Comparison of ENCODE assay signal across 8 mouse cellular contexts in the genomic region with DNA sequence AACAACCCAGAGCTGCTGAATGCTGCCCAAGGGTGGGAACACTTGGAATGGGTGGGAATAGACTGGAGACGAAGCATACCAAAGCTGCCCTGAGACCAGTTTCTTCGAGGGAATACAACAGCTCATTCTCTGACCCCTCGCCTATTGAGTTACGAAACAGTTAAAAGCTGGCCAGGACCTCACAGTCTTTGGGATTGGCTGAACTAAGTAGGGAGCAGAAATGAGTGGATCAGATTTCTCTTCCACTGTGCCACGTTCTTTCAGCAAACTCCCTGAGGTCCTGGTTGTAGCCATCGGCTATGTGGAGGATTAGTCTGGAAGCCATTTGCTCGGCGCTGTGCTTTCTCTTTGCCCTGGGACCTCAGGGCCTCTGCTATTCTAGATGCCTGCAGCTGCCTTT. TPM values are rescaled to one million over a fixed set of nuclear protein-coding genes. Genes with fewer than 3 reads are reported as not detected.
DNase-seq lines count a peak whose midpoint lies in the region; ATAC-seq and TF ChIP-seq lines count a peak whose summit lies in the region.

No protein-coding gene starts in this region.

- 11% methylated on average over 8 of the region's 8 CpGs for WGBS in lung, embryonic 15.5 days
- WGBS in lung, adult 2 months = 39% methylated on average over 8 of the region's 8 CpGs
- 9% methylated on average over 8 of the region's 8 CpGs for WGBS in forebrain, embryonic 13.5 days
- WGBS in midbrain, embryonic 13.5 days = 17% methylated on average over 8 of the region's 8 CpGs

- intact Hi-C loops in left cerebral cortex, postnatal 25 days (cut with DNase I) = no loop called here

- no peaks in the 10 kb centered on the region for H3K9me3 ChIP-seq in lung, embryonic 15.5 days
- H3K9me3 ChIP-seq in forebrain, embryonic 13.5 days (replicated peaks) = no peaks in the 10 kb centered on the region
- no peaks in the 10 kb centered on the region for H3K9me3 ChIP-seq in midbrain, embryonic 13.5 days

- no peak for TF ChIP-seq POLR2A in lung, adult 2 months (IDR thresholded peaks at IDR 0.05; ENCODE audit: borderline replicate concordance, extremely low read depth, low read depth, low read length)

- no peaks in the 10 kb centered on the region for H3K27me3 ChIP-seq in lung, embryonic 15.5 days
- no peaks in the 10 kb centered on the region for H3K27me3 ChIP-seq in forebrain, embryonic 13.5 days
- no peaks in the 10 kb centered on the region for H3K27me3 ChIP-seq in midbrain, embryonic 13.5 days

- DNase-seq in lung, adult 2 months = no peak
- peak; percentile 52 for DNase-seq in heart, postnatal 4 days
- DNase-seq in left cerebral cortex, postnatal 25 days (ENCODE audit: low spot score in 2 of 2) = no peak
- DNase-seq in cerebellum, postnatal 36 days = no peak
- DNase-seq in testis, postnatal 10 days (ENCODE audit: low spot score) = no peak

- peak overlapping the region; percentile 9; the same call in 1 of the 2 replicates for H3K4me3 ChIP-seq in lung, embryonic 15.5 days
- H3K4me3 ChIP-seq in lung, adult 2 months (replicated peaks; ENCODE audit: extremely low read depth, low read depth, low read length) = no peak overlapping the region
- no peak overlapping the region for H3K4me3 ChIP-seq in forebrain, embryonic 13.5 days
- H3K4me3 ChIP-seq in midbrain, embryonic 13.5 days (replicated peaks) = no peak overlapping the region

- peak overlapping the region; percentile 39 for H3K4me2 ChIP-seq in lung, embryonic 15.5 days
- H3K4me2 ChIP-seq in forebrain, embryonic 13.5 days = no peak overlapping the region
- no peak overlapping the region for H3K4me2 ChIP-seq in midbrain, embryonic 13.5 days (replicated peaks)

- peak; percentile 87 for ATAC-seq in lung, embryonic 15.5 days (ENCODE audit: borderline replicate concordance, extremely low read depth, low FRiP score, low TSS enrichment)
- peak; percentile 67 for ATAC-seq in forebrain, embryonic 13.5 days
- ATAC-seq in midbrain, embryonic 13.5 days = peak; percentile 63

- peak overlapping the region; percentile 95 for H3K27ac ChIP-seq in lung, embryonic 15.5 days
- H3K27ac ChIP-seq in forebrain, embryonic 13.5 days = no peak overlapping the region
- H3K27ac ChIP-seq in midbrain, embryonic 13.5 days = peak overlapping the region; percentile 26

- no peak for TF ChIP-seq CTCF in lung, adult 2 months (IDR thresholded peaks at IDR 0.05; ENCODE audit: insufficient read depth, low read length)

- no peak overlapping the region for H3K9ac ChIP-seq in lung, embryonic 15.5 days
- H3K9ac ChIP-seq in forebrain, embryonic 13.5 days = no peak overlapping the region
- H3K9ac ChIP-seq in midbrain, embryonic 13.5 days (replicated peaks) = no peak overlapping the region; the same call in 1 of the 2 replicates

- H3K4me1 ChIP-seq in lung, embryonic 15.5 days = peaks cover 46% of the 10 kb centered on the region
- peaks cover 6% of the 10 kb centered on the region; the same call in 1 of the 2 replicates for H3K4me1 ChIP-seq in lung, adult 2 months (ENCODE audit: control insufficient read depth, insufficient read depth, low read length)
- peaks cover 14% of the 10 kb centered on the region for H3K4me1 ChIP-seq in forebrain, embryonic 13.5 days
- peaks cover 20% of the 10 kb centered on the region for H3K4me1 ChIP-seq in midbrain, embryonic 13.5 days (replicated peaks)

- no peaks in the 10 kb centered on the region for H3K36me3 ChIP-seq in lung, embryonic 15.5 days
- no peaks in the 10 kb centered on the region for H3K36me3 ChIP-seq in forebrain, embryonic 13.5 days (ENCODE audit: poor library complexity, severe bottlenecking)
- no peaks in the 10 kb centered on the region for H3K36me3 ChIP-seq in midbrain, embryonic 13.5 days

RNA-seq across cellular contexts. Expression of a gene that starts 9.2 kb away (rescaled TPM):
- polyA plus RNA-seq in lung, embryonic 15.5 days (2015; fragmentation: Nextera tagmentation; extraction: Ambion mirVana) = 660 and 677 TPM in 2 replicates
- polyA plus RNA-seq in lung, adult 2 months (2012; rRNA removed) = 98.5 and 165 TPM in 2 replicates
- 552 and 600 TPM in 2 replicates for polyA plus RNA-seq in forebrain, embryonic 13.5 days (2015; fragmentation: Nextera tagmentation; extraction: Ambion mirVana)
- 100 to 1,000 TPM; 610 to 637 TPM for total RNA-seq in heart, postnatal 4 days (2021)
- 563 and 595 TPM in 2 replicates for polyA plus RNA-seq in midbrain, embryonic 13.5 days (2015; fragmentation: Nextera tagmentation; extraction: Ambion mirVana)
- 100 to 1,000 TPM; 275 to 288 TPM for total RNA-seq in left cerebral cortex, postnatal 25 days (2021)
